Mouse (Mus musculus) frontal cortex, postnatal 10 days (tissue): ENCODE data around the gene Tas2r124.

Experiments
- DNase-seq, 2 experiments: peaks; one replicate each; pipeline ENCODE4 v3.0.0; 2022; ENCODE audit warnings: low spot score in 2 of 2, mixed read lengths in 1 of 2

Tas2r124 gene

DNA sequence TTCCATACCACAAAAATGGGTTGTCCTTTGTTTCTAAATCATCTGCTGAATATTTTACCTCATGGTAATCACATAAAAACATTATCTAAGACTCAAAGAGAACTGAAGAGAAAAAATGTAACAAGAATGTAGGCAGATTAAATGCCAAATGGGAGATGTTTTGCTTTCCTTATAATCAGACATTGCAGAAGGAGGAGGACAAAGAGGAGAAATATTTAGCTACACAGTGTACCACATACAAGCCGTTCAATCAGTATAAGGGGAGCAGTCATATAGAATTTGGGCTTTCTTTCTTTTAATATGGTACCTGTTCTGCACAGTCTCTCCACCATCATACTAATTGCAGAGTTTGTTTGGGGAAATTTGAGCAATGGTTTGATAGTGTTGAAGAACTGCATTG is at the start of gene Tas2r124:
Gene Tas2r124, plus strand, starts transcription at position 301 of the 400 bp plus-strand sequence.
- DNase-seq, result no peak

DNA sequence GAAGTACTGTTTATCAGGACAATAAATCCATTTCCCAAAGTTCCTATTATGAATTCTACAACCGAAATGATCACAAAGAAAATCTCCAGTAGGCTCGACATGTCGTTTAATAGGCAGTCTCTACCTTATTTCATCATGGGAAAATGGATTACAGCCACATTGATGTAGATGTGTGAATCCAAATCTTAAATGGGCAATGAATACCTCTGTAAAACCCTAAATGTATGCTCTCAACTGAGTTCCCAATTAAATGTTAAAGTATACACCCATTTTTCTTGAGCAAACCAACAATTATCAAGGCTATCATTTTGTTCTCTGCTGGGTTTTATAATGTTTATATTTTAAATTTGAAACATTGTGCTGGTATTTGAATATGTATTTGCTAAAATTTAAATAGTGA is 42.7 kb upstream of the Tas2r124 start, which contains the start of gene Tas2r122:
Gene Tas2r122, minus strand, starts transcription at position 101 of the 400 bp plus-strand sequence.
- no peak for DNase-seq

- no peak for DNase-seq
Measured at GRCm38 (mm10) chr6:132737935-132738334, 16.6 kb upstream of the Tas2r124 start, which contains the start of gene Tas2r115. Tas2r115 (minus strand) TSS chr6:132738035.

- no peak for DNase-seq
Measured at GRCm38 (mm10) chr6:132750206-132750605, 4.3 kb upstream of the Tas2r124 start.

GRCm38 (mm10) chr6:132761831-132762230 is 7.3 kb downstream of the Tas2r124 start, which contains the start of gene Tas2r102:
Tas2r102 (plus strand) TSS chr6:132762131.
- no peak for DNase-seq

DNA sequence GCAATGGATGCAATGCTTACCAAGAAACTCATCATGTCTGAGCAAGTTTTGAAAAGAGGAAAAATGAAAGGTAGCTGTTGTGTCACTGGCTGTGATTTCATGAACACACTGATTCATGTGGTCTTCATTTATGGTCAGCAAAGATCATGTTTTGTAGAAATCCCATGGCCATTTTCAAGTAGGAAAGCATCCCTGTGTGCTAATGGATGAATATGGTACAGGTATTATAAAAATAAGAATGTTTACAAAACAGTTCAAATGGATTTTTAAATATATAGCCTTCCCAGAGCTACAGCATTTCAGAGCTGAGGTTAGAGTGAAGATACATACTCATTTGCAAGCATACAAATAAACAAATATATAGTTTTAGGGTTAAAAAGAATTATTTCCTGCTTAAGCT is 23.5 kb downstream of the Tas2r124 start, which contains the start of gene Tas2r136:
Gene Tas2r136, minus strand, starts transcription at position 101 of the 400 bp plus-strand sequence.
- DNase-seq, result no peak

- DNase-seq, result no peak
Measured at GRCm38 (mm10) chr6:132795393-132795792, 40.9 kb downstream of the Tas2r124 start.

- no peak for DNase-seq
Measured at GRCm38 (mm10) chr6:132802518-132802917, 48.0 kb downstream of the Tas2r124 start, which contains the start of gene Tas2r117. Tas2r117 (plus strand) TSS chr6:132802818.
